28 mouse cellular contexts compared by ENCODE assay signal in the genomic region with DNA sequence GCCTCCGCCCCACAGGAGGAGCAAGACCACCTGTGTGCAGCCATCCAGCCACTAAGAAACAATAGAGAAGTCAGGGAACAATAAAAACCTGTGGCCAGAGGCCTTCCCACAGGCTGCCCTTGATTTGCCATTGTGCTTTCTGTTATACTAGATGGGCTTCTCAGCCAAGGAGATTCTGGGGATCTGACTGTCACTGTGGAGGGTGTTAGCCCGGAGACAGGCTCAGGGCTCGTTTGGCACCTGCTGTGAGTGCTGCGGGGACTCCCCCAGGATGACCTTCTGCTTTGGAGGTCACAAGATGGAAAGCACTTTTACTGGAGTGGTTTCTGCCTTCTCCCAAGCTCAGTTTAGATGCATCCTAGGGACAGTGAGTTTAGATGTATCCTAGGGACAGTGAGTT.
DNase-seq lines count a peak whose midpoint lies in the region; ATAC-seq and TF ChIP-seq lines count a peak whose summit lies in the region.
"Had no signal": no experiment of that assay in that cellular context is flagged by ENCODE, and none has a peak within 500 bp of the region (broad histone marks: within the 10 kb centered on the region; RNA-seq: fewer than 3 reads in every experiment).

No protein-coding gene starts in this region.

- TF ChIP-seq EP300 in heart, postnatal 0 days (IDR thresholded peaks at IDR 0.05; ENCODE audit: low read depth), result no peak

- no peaks in the 10 kb centered on the region for H3K9me3 ChIP-seq in heart, postnatal 0 days (replicated peaks; ENCODE audit: control insufficient read depth, low read length)
- H3K9me3 ChIP-seq in heart, embryonic 10.5 days, result no peaks in the 10 kb centered on the region
- H3K9me3 ChIP-seq: embryonic facial prominence, embryonic 10.5 days; embryonic facial prominence, embryonic 13.5 days; forebrain, embryonic 12.5 days; forebrain, embryonic 15.5 days; heart, embryonic 15.5 days had no signal

- ATAC-seq in heart, postnatal 0 days (ENCODE audit: insufficient read depth, low read depth), result no peak; the same call in 1 of the 2 replicates
- ATAC-seq: activated CD4-positive, CD25-positive, alpha-beta regulatory T cell, adult 4 months; CD4-positive, CD25-positive, alpha-beta regulatory T cell, adult 4 months; forebrain, embryonic 15.5 days; intestine, postnatal 0 days had no signal

- TF ChIP-seq CTCF in heart, postnatal 0 days (IDR thresholded peaks at IDR 0.05; ENCODE audit: low read depth), result no peak

- 0 out of 2 replicates have a peak overlapping the region, but pooled peaks have one; percentile 30 for H3K27ac ChIP-seq in heart, postnatal 0 days (ENCODE audit: low read depth)
- no peak overlapping the region for H3K27ac ChIP-seq in heart, embryonic 10.5 days
- H3K27ac ChIP-seq: embryonic facial prominence, embryonic 10.5 days; embryonic facial prominence, embryonic 13.5 days; heart, adult 2 months; heart, embryonic 15.5 days; hindbrain, embryonic 14.5 days had no signal

- WGBS in heart, postnatal 0 days, result 33% methylated on average over 4 of the region's 4 CpGs
- WGBS in heart, embryonic 10.5 days, result 24% methylated on average over 4 of the region's 4 CpGs

- no peak for DNase-seq in heart, postnatal 0 days (ENCODE audit: low spot score)
- DNase-seq in heart, embryonic 10.5 days (ENCODE audit: low spot score), result no peak
- DNase-seq in ES-CJ7 (ENCODE audit: low read depth, low spot score) (peak; percentile 94), WW6 (ENCODE audit: low read depth, low spot score) (peak; percentile 43)
- DNase-seq in lung, postnatal 25 days (ENCODE audit: low spot score), result no peak
- no peak for DNase-seq in kidney, postnatal 14 days
- DNase-seq: adrenal gland, adult 8-10 months; adrenal gland, postnatal 25 days; cerebellum, adult 11-12 months; cerebellum, adult 8-10 months; cerebellum, postnatal 10 days; cerebellum, postnatal 36 days; embryo, embryonic 11 days; gastrocnemius, postnatal 36 days; heart, adult 2 months; heart, postnatal 4 days; kidney, adult 2 months had no signal

- H3K4me1 ChIP-seq in heart, postnatal 0 days (ENCODE audit: control insufficient read depth, insufficient read depth), result peaks cover 12% of the 10 kb centered on the region; the same call in 1 of the 2 replicates
- peaks cover 28% of the 10 kb centered on the region for H3K4me1 ChIP-seq in heart, embryonic 10.5 days

- no peaks in the 10 kb centered on the region for H3K27me3 ChIP-seq in heart, postnatal 0 days (ENCODE audit: control insufficient read depth, insufficient read depth, low read length)
- no peaks in the 10 kb centered on the region for H3K27me3 ChIP-seq in heart, embryonic 10.5 days (ENCODE audit: insufficient read depth, poor library complexity, severe bottlenecking)
- H3K27me3 ChIP-seq: embryonic facial prominence, embryonic 13.5 days; forebrain, embryonic 12.5 days; forebrain, embryonic 15.5 days; heart, embryonic 15.5 days had no signal

- H3K4me2 ChIP-seq in heart, postnatal 0 days (ENCODE audit: low read depth, low read length), result no peak overlapping the region
- H3K4me2 ChIP-seq: embryonic facial prominence, embryonic 13.5 days; forebrain, embryonic 12.5 days; forebrain, embryonic 15.5 days; heart, embryonic 11.5 days; heart, embryonic 15.5 days; hindbrain, embryonic 14.5 days had no signal

- peaks cover 42% of the 10 kb centered on the region for H3K36me3 ChIP-seq in heart, postnatal 0 days (replicated peaks; ENCODE audit: control insufficient read depth, insufficient read depth, low read length)
- peaks cover 27% of the 10 kb centered on the region; the same call in 1 of the 2 replicates for H3K36me3 ChIP-seq in heart, embryonic 10.5 days
- H3K36me3 ChIP-seq: forebrain, embryonic 15.5 days had no signal

- H3K4me3 ChIP-seq in heart, postnatal 0 days (ENCODE audit: low read depth, low read length), result no peak overlapping the region
- no peak overlapping the region for H3K4me3 ChIP-seq in heart, embryonic 10.5 days
- H3K4me3 ChIP-seq: embryonic facial prominence, embryonic 10.5 days; embryonic facial prominence, embryonic 13.5 days; erythroblast, embryonic 14.5 days; forebrain, embryonic 12.5 days; forebrain, embryonic 15.5 days; heart, adult 2 months; heart, embryonic 15.5 days had no signal

- no peak overlapping the region for H3K9ac ChIP-seq in heart, postnatal 0 days (replicated peaks; ENCODE audit: low read depth, low read length)
- H3K9ac ChIP-seq: embryonic facial prominence, embryonic 13.5 days; forebrain, embryonic 12.5 days; forebrain, embryonic 15.5 days; heart, embryonic 15.5 days; hindbrain, embryonic 14.5 days had no signal

Comparison
In these comparisons a context has a peak if more than half of its experiments do, and no peak if none do; other contexts are left out.
1. DNase-seq: peak in ES-CJ7 (single experiment) and WW6 (single experiment); none in heart, postnatal 0 days (single experiment), heart, embryonic 10.5 days (single experiment), lung, postnatal 25 days (single experiment) and kidney, postnatal 14 days (single experiment).